Mouse (Mus musculus) MEL (cell line): Measurements from ENCODE around the gene Fam222a. TPM values are rescaled to one million over a fixed set of nuclear protein-coding genes. Genes with fewer than 3 reads are reported as not detected.

Experiments
- DNase-seq: peaks from one replicate; pipeline ENCODE4 v3.0.0; 2011; ENCODE audit warnings: low read depth, low spot score
- H3K27ac ChIP-seq: 2 replicates; pipeline ENCODE4 v1.5.1; 2012; ENCODE audit warnings: low read depth, mild to moderate bottlenecking, control low read depth, low read length, moderate library complexity; ENCODE audit not compliant: control insufficient read depth
- H3K27me3 ChIP-seq, 2 experiments: fragments of 150-350 bp in 1 of 2; sonication (generic) in 1 of 2; 2 replicates each; pipeline ENCODE4 v1.6.1; 2012; ENCODE audit warnings: low read length in 2 of 2, mild to moderate bottlenecking in 2 of 2, improper control_type of control experiment in 1 of 2, moderate library complexity in 1 of 2; ENCODE audit not compliant: insufficient read depth in 2 of 2, control insufficient read depth in 1 of 2
- H3K36me3 ChIP-seq, 2 experiments: 2 replicates each; pipeline ENCODE4 v1.6.1; 2012 to 2014; ENCODE audit warnings: low read length in 2 of 2, improper control_type of control experiment in 1 of 2, inconsistent platforms in 1 of 2, mild to moderate bottlenecking in 1 of 2; ENCODE audit not compliant: insufficient read depth in 2 of 2, control insufficient read depth in 1 of 2
- H3K4me1 ChIP-seq, 2 experiments: fragments of 150-350 bp in 1 of 2; sonication (generic) in 1 of 2; 2 replicates each; pipeline ENCODE4 v1.6.1; 2012; ENCODE audit warnings: low read length in 2 of 2, improper control_type of control experiment in 1 of 2, mild to moderate bottlenecking in 1 of 2; ENCODE audit not compliant: insufficient read depth in 2 of 2, control insufficient read depth in 1 of 2
- H3K4me3 ChIP-seq, 2 experiments: fragments of 150-350 bp in 1 of 2; sonication (generic) in 1 of 2; 2 replicates each; pipeline ENCODE4 v1.5.1; 2012; ENCODE audit warnings: low read depth in 2 of 2, low read length in 2 of 2, mild to moderate bottlenecking in 2 of 2, moderate library complexity in 2 of 2, control low read depth in 1 of 2, improper control_type of control experiment in 1 of 2; ENCODE audit not compliant: control insufficient read depth in 1 of 2, insufficient read depth in 1 of 2
- H3K79me2 ChIP-seq: 2 replicates; pipeline ENCODE4 v1.6.1; 2012; ENCODE audit warnings: mild to moderate bottlenecking, low read length, moderate library complexity; ENCODE audit not compliant: control insufficient read depth, poor library complexity, insufficient read depth
- H3K9ac ChIP-seq: 2 replicates; pipeline ENCODE4 v1.6.1; 2012; ENCODE audit warnings: low read depth, mild to moderate bottlenecking, control low read depth, low read length, moderate library complexity; ENCODE audit not compliant: control insufficient read depth, poor library complexity, severe bottlenecking
- H3K9me3 ChIP-seq: fragments of 150-350 bp; sonication (generic); replicated peaks from 2 replicates; pipeline ENCODE4 v1.6.1; 2012; ENCODE audit warnings: mild to moderate bottlenecking, low read length, improper control_type of control experiment, moderate library complexity; ENCODE audit not compliant: insufficient read depth
- BHLHE40 ChIP-seq: IDR thresholded peaks from 2 replicates; pipeline ENCODE4 v1.6.1; 2012; ENCODE audit warnings: low read depth, mild to moderate bottlenecking, inconsistent platforms, low read length, improper control_type of control experiment, borderline replicate concordance
- CTCF ChIP-seq, 3 experiments: IDR thresholded peaks in 2 of 3; conservative IDR thresholded peaks in 1 of 3; 2 replicates each; pipeline ENCODE4 v1.5.1; 2011 to 2012; ENCODE audit warnings: low read length in 3 of 3, low read depth in 2 of 3, mild to moderate bottlenecking in 2 of 3, improper control_type of control experiment in 1 of 3, inconsistent platforms in 1 of 3, mixed read lengths in 1 of 3, moderate library complexity in 1 of 3; ENCODE audit not compliant: control insufficient read depth in 1 of 3, insufficient read depth in 1 of 3, poor library complexity in 1 of 3, severe bottlenecking in 1 of 3
- E2F4 ChIP-seq: IDR thresholded peaks from 2 replicates; pipeline ENCODE4 v1.6.1; 2011; ENCODE audit warnings: low read depth, low read length, improper control_type of control experiment, borderline replicate concordance
- EP300 ChIP-seq, 2 experiments: IDR thresholded peaks; 2 replicates each; pipeline ENCODE4 v1.6.1; 2011; ENCODE audit warnings: improper control_type of control experiment in 2 of 2, low read length in 2 of 2, low read depth in 1 of 2, mild to moderate bottlenecking in 1 of 2
- ETS1 ChIP-seq: IDR thresholded peaks from 2 replicates; pipeline ENCODE4 v1.6.1; 2012; ENCODE audit warnings: low read depth, mild to moderate bottlenecking, inconsistent platforms, low read length, improper control_type of control experiment, moderate library complexity
- HCFC1 ChIP-seq: IDR thresholded peaks from 2 replicates; pipeline ENCODE4 v1.6.1; 2012; ENCODE audit warnings: low read depth, mild to moderate bottlenecking, inconsistent platforms, low read length, improper control_type of control experiment, moderate library complexity
- JUND ChIP-seq: IDR thresholded peaks from 2 replicates; pipeline ENCODE4 v1.6.1; 2011; ENCODE audit warnings: low read depth, mild to moderate bottlenecking, improper control_type of control experiment, low read length
- KAT2A ChIP-seq: conservative IDR thresholded peaks from 2 replicates; pipeline ENCODE4 v1.6.1; 2012; ENCODE audit warnings: low read depth, low read length, improper control_type of control experiment, inconsistent platforms
- MAZ ChIP-seq: IDR thresholded peaks from 2 replicates; pipeline ENCODE4 v1.6.1; 2012; ENCODE audit warnings: low read depth, mild to moderate bottlenecking, inconsistent platforms, low read length, improper control_type of control experiment
- MXI1 ChIP-seq: IDR thresholded peaks from 2 replicates; pipeline ENCODE4 v1.6.1; 2011; ENCODE audit warnings: mild to moderate bottlenecking, low read depth, low read length, improper control_type of control experiment
- MYB ChIP-seq: IDR thresholded peaks from 2 replicates; pipeline ENCODE4 v1.6.1; 2011; ENCODE audit warnings: mild to moderate bottlenecking, low read depth, low read length, improper control_type of control experiment
- MYC ChIP-seq: IDR thresholded peaks from 2 replicates; pipeline ENCODE4 v1.6.1; 2011; ENCODE audit warnings: low read depth, mild to moderate bottlenecking, low read length, improper control_type of control experiment, moderate library complexity
- NELFE ChIP-seq: IDR thresholded peaks from 2 replicates; pipeline ENCODE4 v1.6.1; 2011; ENCODE audit warnings: low read depth, low read length, improper control_type of control experiment
- RCOR1 ChIP-seq: IDR thresholded peaks from 2 replicates; pipeline ENCODE4 v1.6.1; 2012; ENCODE audit warnings: low read depth, mild to moderate bottlenecking, inconsistent platforms, low read length, improper control_type of control experiment
- SIN3A ChIP-seq: IDR thresholded peaks from 2 replicates; pipeline ENCODE4 v1.6.1; 2012; ENCODE audit warnings: low read length, improper control_type of control experiment, inconsistent platforms
- SMC3 ChIP-seq: IDR thresholded peaks from 2 replicates; pipeline ENCODE4 v1.6.1; 2011; ENCODE audit warnings: low read depth, low read length, improper control_type of control experiment
- TAL1 ChIP-seq: IDR thresholded peaks from 2 replicates; pipeline ENCODE4 v1.6.1; 2012; ENCODE audit warnings: mild to moderate bottlenecking, inconsistent platforms, low read length, moderate library complexity, mixed read lengths
- TCF12 ChIP-seq: IDR thresholded peaks from 2 replicates; pipeline ENCODE4 v1.6.1; 2014; ENCODE audit warnings: low read depth, mild to moderate bottlenecking, inconsistent platforms, low read length, improper control_type of control experiment, moderate library complexity
- USF2 ChIP-seq, 2 experiments: IDR thresholded peaks; 2 replicates each; pipeline ENCODE4 v1.6.1; 2011 to 2012; ENCODE audit warnings: improper control_type of control experiment in 2 of 2, low read length in 2 of 2, borderline replicate concordance in 1 of 2, inconsistent platforms in 1 of 2, low read depth in 1 of 2, mild to moderate bottlenecking in 1 of 2; ENCODE audit not compliant: insufficient read depth in 1 of 2
- ZMIZ1 ChIP-seq: IDR thresholded peaks from 2 replicates; pipeline ENCODE4 v1.6.1; 2012; ENCODE audit warnings: low read depth, mild to moderate bottlenecking, inconsistent platforms, low read length, improper control_type of control experiment, moderate library complexity
- polyA plus RNA-seq, 2 experiments: library from polyadenylated mRNA; stranded (reverse) in 1 of 2; unstranded in 1 of 2; fragments of >175 nt in 1 of 2; fragments of >200 nt in 1 of 2; gene quantifications; 2 replicates each; pipeline versions ENCODE4 v1.2.1 to v1.2.4; 2012; ENCODE audit warnings: low replicate concordance in 2 of 2, low read depth in 1 of 2; ENCODE audit not compliant: insufficient read length in 2 of 2, insufficient read depth in 1 of 2, missing spikeins in 1 of 2
- total RNA-seq: library from RNA; depleted of rRNA; stranded (reverse); fragments of 300-350 nt; gene quantifications from 2 replicates; pipeline ENCODE4 v1.2.3, GENCODE M21; 2012

Fam222a gene
- total and polyA plus RNA-seq, 3 experiments = 0.27 to 0.70 TPM; not detected in 1

- TF ChIP-seq MAZ (no peak), SMC3 (no peak), MYC (peak; percentile 1; the same call in 1 of the 2 replicates)
Measured at GRCm38 (mm10) chr5:114647211-114647974, 79.6 kb downstream of the Fam222a start (continued).

GRCm38 (mm10) chr5:114648728-114649311 is 81.0 kb downstream of the Fam222a start:
- DNase-seq = no peak

GRCm38 (mm10) chr5:114651002-114651401 is 83.2 kb downstream of the Fam222a start:
- peaks cover 0 to 3% of the 10 kb centered on the region in 2 experiments; a peak in 2 of 4 replicates for H3K36me3 ChIP-seq
- no peaks in the 10 kb centered on the region for H3K27me3 ChIP-seq
- no peak overlapping the region for H3K9ac ChIP-seq
- H3K27ac ChIP-seq = no peak overlapping the region
- no peak for DNase-seq
- H3K4me1 ChIP-seq = peaks cover 0 to 8% of the 10 kb centered on the region in 2 experiments; a peak in 1 of 4 replicates
- no peak for TF ChIP-seq NELFE
- TF ChIP-seq TAL1 = no peak
- no peak for TF ChIP-seq E2F4
- no peak for TF ChIP-seq TCF12
- no peak for TF ChIP-seq MYB
- TF ChIP-seq BHLHE40 = no peak
- no peak for TF ChIP-seq USF2 (IDR thresholded peaks at IDR 0.05; ENCODE audit: borderline replicate concordance in 1 of 2, insufficient read depth in 1 of 2, low read depth in 1 of 2, low read length in 2 of 2)
- no peak for TF ChIP-seq RCOR1
- no peak for TF ChIP-seq HCFC1
- no peak for TF ChIP-seq SIN3A
- no peak for TF ChIP-seq SMC3
- no peak for TF ChIP-seq JUND
- TF ChIP-seq CTCF (IDR thresholded peaks at IDR 0.05 in 2 of 3, conservative IDR thresholded peaks at IDR 0.05 in 1 of 3; ENCODE audit: control insufficient read depth in 1 of 3, insufficient read depth in 1 of 3, low read depth in 2 of 3, low read length in 3 of 3, poor library complexity in 1 of 3, severe bottlenecking in 1 of 3) = no peak
- H3K9me3 ChIP-seq = no peaks in the 10 kb centered on the region
- H3K4me3 ChIP-seq = no peak overlapping the region
- H3K79me2 ChIP-seq = no peaks in the 10 kb centered on the region

More at GRCm38 (mm10) chr5:114648728-114649311, 81.0 kb downstream of the Fam222a start:
- peaks cover 0 to 3% of the 10 kb centered on the region in 2 experiments; a peak in 2 of 4 replicates for H3K36me3 ChIP-seq
- no peaks in the 10 kb centered on the region for H3K27me3 ChIP-seq
- H3K9ac ChIP-seq = no peak overlapping the region
- H3K9me3 ChIP-seq = no peaks in the 10 kb centered on the region
- no peaks in the 10 kb centered on the region for H3K79me2 ChIP-seq
- H3K4me3 ChIP-seq = no peak overlapping the region
- TF ChIP-seq ETS1 = no peak
- TF ChIP-seq NELFE = no peak
- no peak for TF ChIP-seq MXI1
- TF ChIP-seq E2F4 = no peak
- no peak for TF ChIP-seq ZMIZ1
- no peak for TF ChIP-seq EP300 (IDR thresholded peaks at IDR 0.05; ENCODE audit: low read depth in 1 of 2, low read length in 2 of 2)
- TF ChIP-seq TCF12 = no peak
- TF ChIP-seq KAT2A = no peak
- TF ChIP-seq, all 39 proteins: peak for 0
- Histone ChIP-seq H3K27ac (no peak overlapping the region), H3K4me1 (peaks cover 0 to 8% of the 10 kb centered on the region in 2 experiments; a peak in 1 of 4 replicates)
